Mouse (Mus musculus): Measurements from ENCODE around the gene Kcnh2.
A peak's percentile ranks its signal among the peaks of the same experiment; 100 is the strongest.

DNA sequence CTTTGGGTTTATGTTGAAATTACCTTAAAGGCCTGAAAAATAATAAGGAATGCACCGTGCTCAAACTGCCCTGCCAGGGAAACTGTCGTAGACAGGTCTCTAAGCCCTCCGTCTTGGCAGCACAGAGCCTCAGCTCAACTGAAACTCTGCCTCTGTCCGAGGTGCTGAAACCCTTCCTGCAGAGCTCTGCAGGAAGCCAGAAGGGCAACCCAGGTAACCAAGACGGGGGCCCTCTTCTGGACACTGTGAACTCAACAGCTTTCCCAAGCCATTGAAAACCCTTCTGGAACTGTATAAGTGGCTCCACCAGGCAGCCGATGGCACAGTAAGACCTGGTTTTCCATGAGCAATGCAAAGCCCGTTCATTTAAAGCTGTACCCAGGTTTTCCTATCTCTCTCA is 6.1 kb upstream of the Kcnh2 start:
- TF ChIP-seq POLR2A (IDR thresholded peaks at IDR 0.05; ENCODE audit: extremely low read depth, insufficient read depth, low read length) (no peak), CTCF (IDR thresholded peaks at IDR 0.05; ENCODE audit: extremely low read depth, insufficient read depth, low read length) (peak; percentile 38; the same call in 1 of the 2 replicates)

All from cortical plate, adult 2 months (tissue).